Mouse (Mus musculus): ENCODE data around the gene Hist2h2ab.
"Not testable (repeated sequence)": the region's sequence is repeated elsewhere in the genome, so short reads cannot be mapped to it uniquely, and the experiment has no call there.

The Hist2h2ab gene

DNA sequence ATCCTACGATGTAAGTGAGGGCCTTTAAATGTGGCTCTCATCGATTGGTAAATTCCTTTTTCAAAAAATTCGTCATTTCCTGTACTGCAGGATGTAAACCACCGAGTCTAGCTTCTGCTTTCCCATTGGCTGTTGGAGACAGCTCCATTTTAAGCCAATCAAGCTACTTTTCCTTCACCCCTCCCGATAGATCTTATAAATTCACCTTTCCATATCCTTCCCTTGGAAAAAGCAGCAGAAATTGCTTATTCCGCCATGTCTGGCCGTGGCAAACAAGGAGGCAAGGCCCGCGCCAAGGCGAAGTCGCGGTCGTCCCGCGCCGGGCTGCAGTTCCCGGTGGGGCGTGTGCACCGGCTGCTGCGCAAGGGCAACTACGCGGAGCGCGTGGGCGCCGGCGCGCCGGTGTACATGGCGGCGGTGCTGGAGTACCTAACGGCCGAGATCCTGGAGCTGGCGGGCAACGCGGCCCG, at the start of gene Hist2h2ab, which contains the start of gene Bola1:
TSS of gene Hist2h2ab (plus strand) at position 205 of the 470 bp plus-strand sequence.
TSS of gene Bola1 (minus strand) at position 49 of the 470 bp plus-strand sequence.
- peak; percentile 100 for DNase-seq (ENCODE audit: extremely low read depth, low read depth)

GRCm38 (mm10) chr3:96170276-96170675, 49.4 kb upstream of the Hist2h2ab start:
- no peak for DNase-seq (ENCODE audit: extremely low read depth, low read depth)

GRCm38 (mm10) chr3:96170976-96171545, 48.6 kb upstream of the Hist2h2ab start:
- DNase-seq (ENCODE audit: extremely low read depth, low read depth) = no peak

DNA sequence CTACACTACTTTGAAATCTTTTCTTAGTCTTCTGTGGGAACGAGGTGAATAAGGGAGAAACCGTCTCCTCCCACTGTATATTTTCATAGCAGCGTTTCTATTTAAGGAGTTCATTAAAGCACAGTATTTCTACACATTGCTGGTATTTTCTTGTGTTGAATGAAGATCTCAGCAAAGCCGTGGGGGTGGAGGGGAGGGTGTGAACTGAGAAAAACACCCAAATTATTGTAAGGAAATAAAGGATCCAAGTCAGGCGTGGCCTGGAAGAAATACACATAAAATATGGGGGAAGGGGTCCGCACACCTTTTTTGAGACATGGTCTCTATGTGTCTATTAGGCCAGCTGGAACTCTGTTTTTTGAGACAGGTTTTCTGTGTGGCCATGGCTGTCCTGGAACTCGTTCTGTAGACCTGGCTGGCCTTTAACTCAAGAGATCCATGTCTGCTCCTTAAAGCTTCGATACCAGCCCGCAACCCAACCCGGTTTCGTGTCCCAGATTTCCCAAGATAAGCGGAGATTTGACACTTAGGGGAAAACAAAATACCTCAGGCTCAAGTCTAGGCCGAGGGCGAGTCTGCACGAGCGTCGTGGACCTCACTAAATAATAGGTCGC, 48.0 kb upstream of the Hist2h2ab start:
- DNase-seq (ENCODE audit: extremely low read depth, low read depth) = no peak

DNA sequence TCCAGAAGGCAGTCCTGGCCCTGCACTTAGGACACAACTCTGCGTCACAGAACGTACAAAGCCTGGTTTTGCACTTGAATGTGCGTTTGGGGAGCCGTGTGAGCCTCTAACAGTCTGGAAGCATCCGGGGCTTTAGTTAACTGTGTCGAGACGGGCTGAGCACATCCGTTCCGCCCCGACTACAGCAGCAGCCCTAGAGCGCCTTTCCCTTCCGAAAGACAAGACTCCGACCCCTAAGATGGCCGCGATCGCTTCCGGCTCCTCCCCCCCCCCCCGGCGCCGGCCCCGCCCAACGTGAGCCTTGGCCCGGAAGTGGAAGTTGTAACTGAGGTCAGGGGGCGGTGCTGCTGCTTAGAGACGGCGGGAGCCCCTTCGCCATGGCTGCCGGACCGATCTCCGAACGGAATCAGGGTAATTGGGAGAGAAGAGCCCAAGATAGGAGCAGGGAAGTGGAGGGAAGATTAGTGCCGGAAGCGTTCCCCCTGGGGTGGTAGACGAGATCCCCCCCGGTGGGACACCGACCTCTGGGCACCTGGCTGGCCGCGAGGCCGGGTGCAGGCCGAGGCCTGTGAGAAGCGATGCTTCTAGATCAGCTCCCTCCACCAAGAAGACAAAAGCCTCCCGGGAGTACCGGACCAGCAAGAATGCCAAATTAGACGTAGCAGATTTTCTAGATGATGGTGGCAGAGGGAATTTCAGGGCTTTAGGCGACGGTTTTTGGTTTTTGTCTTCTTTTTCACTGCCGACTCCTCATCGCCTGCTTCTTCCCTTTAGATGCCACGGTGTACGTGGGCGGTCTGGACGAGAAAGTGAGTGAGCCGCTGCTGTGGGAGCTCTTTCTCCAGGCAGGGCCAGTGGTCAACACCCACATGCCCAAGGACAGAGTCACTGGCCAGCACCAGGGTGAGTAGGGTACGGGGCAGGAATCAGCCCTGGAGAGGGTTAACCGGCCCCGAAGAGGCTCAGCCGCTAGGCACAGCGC, 47.2 kb upstream of the Hist2h2ab start, which contains the start of gene Sf3b4:
TSS of gene Sf3b4 (plus strand) at position 136 of the 982 bp plus-strand sequence.
- DNase-seq (ENCODE audit: extremely low read depth, low read depth) = peak; percentile 94

DNA sequence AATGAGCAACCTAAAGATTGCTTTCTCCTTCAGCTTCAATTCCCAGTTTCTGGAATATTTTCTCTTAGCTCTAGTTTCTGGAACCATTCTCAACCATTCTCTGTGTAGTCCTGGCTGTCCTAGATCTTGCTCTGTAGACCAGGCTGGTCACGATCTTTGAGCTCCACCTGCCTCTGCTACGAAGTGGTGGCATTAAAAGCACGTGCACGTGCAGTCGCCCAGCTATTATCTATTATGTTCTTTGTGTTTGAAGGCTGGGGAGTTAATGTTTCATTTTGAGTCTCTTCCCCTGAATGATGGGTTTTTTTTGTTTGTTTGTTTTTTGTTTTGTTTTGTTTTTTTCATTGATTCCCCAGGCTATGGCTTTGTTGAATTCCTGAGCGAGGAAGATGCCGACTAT, 46.5 kb upstream of the Hist2h2ab start:
- DNase-seq (ENCODE audit: extremely low read depth, low read depth) = no peak

GRCm38 (mm10) chr3:96174042-96174441, 45.6 kb upstream of the Hist2h2ab start:
- DNase-seq (ENCODE audit: extremely low read depth, low read depth) = not testable (repeated sequence)

- DNase-seq (ENCODE audit: extremely low read depth, low read depth) = no peak
Observed at GRCm38 (mm10) chr3:96175251-96175650, 44.4 kb upstream of the Hist2h2ab start.

DNA sequence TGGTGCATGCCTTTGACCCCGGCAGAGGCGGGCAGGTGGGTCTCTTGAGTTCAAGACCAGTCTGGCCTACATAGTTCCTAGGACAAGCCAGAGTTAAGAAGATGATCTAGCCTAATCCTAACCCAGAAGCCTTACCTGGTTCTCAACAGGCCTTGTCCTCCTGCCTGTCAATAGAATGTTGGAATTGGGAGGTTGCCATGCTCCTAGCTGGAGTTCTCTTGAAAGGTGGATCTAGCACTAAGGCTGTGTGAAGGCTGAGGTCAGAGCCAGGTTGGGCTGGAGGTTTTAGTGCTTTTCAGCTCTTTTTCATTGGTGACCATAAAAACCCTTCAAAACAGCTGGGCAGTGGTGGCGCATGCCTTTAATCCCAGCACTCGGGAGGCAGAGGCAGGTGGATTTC, 41.2 kb upstream of the Hist2h2ab start:
- no peak for DNase-seq (ENCODE audit: extremely low read depth, low read depth)

GRCm38 (mm10) chr3:96178902-96179301, 40.8 kb upstream of the Hist2h2ab start:
- no peak for DNase-seq (ENCODE audit: extremely low read depth, low read depth)

- no peak for DNase-seq (ENCODE audit: extremely low read depth, low read depth)
Observed at GRCm38 (mm10) chr3:96179531-96179930, 40.1 kb upstream of the Hist2h2ab start.

DNA sequence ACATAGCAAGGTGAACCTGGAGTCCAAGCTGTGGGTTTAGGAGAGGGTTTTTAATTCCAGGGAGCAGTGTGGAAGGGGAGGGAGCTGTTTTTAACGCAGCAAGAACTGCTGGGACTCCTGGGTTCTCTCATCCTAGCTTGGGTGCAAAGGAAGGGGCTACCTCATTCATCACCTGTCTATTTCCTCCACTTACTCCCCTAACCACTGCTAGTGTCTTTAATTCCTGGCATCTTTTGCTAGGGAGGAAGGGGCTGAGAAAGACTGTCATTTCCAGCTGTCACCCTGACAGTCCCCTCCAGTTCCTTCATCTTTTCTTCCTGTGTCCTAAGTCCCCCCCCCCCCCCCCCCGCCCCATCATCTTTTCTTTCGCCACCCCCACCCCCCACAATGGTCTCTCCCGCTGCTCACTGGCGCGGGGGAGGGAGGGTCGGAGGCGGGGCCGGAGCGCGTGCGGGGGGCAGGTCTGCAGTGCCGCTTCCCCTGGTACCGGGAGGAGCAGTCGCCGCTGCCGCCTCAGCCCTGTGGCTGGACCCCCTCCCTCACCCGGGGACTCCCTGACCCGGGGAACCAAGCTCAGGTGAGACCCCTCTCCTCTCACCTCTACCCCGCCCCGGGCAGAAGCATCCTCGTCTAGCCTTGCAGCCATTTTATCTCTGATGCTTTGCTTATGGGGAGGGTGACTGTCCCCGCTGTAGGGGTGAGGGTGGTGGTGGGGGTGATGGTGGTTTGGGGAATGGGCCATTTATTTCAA, 38.8 kb upstream of the Hist2h2ab start, which contains the start of gene Sv2a:
TSS of gene Sv2a (plus strand) at position 425 of the 751 bp plus-strand sequence.
- DNase-seq (ENCODE audit: extremely low read depth, low read depth) = no peak

GRCm38 (mm10) chr3:96181510-96182381, 37.9 kb upstream of the Hist2h2ab start:
- DNase-seq (ENCODE audit: extremely low read depth, low read depth) = no peak

DNA sequence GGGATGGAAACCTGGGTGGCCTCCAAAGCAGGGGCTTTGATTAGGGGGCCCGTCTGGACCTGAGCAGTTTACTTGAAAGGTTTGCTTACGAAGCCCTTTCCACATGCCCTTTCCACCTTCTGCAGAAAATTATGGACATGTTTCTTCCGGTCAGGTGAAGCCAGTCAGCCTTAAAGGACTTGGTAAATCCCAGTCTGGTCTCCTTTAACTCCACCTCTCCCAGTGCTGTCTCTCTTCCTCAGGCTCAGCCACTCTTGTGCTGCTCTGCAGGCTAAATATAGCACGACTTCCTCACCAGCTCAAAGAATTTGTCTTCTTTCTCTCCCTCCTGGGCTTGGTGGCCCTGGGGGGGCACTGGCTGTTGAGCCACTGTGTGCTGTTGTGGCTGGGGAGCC, 37.3 kb upstream of the Hist2h2ab start:
- DNase-seq (ENCODE audit: extremely low read depth, low read depth) = no peak

GRCm38 (mm10) chr3:96192977-96193376, 26.7 kb upstream of the Hist2h2ab start:
- DNase-seq (ENCODE audit: extremely low read depth, low read depth) = no peak

GRCm38 (mm10) chr3:96194966-96195365, 24.7 kb upstream of the Hist2h2ab start:
- DNase-seq (ENCODE audit: extremely low read depth, low read depth) = no peak

- no peak for DNase-seq (ENCODE audit: extremely low read depth, low read depth)
Observed at GRCm38 (mm10) chr3:96195616-96196313, 23.9 kb upstream of the Hist2h2ab start.

GRCm38 (mm10) chr3:96196437-96197128, 23.1 kb upstream of the Hist2h2ab start:
- peak; percentile 52 for DNase-seq (ENCODE audit: extremely low read depth, low read depth)

Data from MEL-GATA-1-ER (cell line).